Mouse (Mus musculus) left cerebral cortex, postnatal 4 days (tissue): Measurements from ENCODE around the gene Polr2l. TPM values are rescaled to one million over a fixed set of nuclear protein-coding genes. Genes with fewer than 3 reads are reported as not detected.

Experiments used
- DNase-seq: peaks from one replicate; pipeline ENCODE4 v3.0.0-alpha.2; 2022
- intact Hi-C: fragments of 180-260 bp; cut with DNase I; formaldehyde crosslinking; loops from one replicate; pipeline ENCODE4 v1.15.1; 2025
- total RNA-seq, 2 experiments: library from RNA; stranded (reverse); gene quantifications; 2 replicates each; pipeline ENCODE4 v1.2.3; 2021

Polr2l gene
- total RNA-seq, 2 experiments from 2014 or later = 38.5 to 40.1 TPM

DNA sequence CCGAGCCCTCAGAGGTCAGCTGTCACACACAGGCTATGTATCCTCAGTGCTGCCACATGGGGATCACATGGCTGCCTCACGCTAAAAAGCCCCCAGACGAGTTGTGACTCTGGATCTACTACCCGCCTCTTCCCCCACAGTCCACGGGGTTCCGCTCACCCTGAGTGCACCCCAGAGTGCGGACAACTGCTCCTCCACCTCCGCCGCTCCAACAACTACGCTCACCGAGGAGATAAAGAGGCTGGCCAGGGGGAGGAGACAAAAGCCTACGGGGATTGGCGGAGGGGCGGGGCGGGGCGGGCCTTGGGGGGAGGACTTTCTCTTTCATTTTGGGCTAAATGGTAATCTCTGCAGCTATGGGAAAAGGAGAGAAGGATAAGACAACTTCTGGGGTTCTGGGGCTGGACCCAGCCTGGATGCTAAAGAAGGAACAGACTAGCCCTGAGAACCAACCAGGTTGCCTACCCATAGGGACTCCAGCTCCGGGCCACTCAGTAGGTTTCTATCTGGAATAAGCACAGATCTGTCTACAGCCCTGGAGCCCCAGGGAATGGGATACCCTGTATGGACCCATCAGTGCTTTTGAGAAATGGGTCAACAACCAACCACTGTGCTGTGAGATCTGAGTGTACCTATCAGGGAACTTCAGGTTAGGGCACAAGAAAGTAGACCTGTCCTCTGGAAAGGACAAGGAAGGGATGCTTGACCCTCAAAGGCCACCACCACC, 39.6 kb downstream of the Polr2l start:
- intact Hi-C loops = no loop called here

DNA sequence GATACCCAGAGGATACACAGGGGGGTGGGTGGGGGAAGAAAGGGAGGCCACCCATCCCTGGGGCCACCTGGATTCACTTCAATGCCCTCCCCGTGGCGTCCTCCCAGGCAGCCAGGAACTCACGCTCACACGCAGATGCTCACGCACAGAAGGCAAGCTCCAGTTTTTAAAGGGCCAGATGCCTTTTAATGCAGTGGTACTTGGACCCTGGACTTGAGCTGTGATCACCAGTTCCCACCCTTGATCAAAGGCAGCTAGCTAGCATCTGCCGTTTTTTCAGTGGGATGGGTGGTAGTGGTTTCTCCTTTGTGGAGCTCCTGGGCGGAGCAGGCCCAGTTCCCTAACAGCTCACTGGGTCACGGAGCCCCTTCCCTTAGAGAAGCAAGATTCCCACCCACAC, 40.5 kb downstream of the Polr2l start:
- intact Hi-C loops = no loop called here

More for the DNA sequence above, 39.6 kb downstream of the Polr2l start:
- DNase-seq = peak; percentile 49

DNA sequence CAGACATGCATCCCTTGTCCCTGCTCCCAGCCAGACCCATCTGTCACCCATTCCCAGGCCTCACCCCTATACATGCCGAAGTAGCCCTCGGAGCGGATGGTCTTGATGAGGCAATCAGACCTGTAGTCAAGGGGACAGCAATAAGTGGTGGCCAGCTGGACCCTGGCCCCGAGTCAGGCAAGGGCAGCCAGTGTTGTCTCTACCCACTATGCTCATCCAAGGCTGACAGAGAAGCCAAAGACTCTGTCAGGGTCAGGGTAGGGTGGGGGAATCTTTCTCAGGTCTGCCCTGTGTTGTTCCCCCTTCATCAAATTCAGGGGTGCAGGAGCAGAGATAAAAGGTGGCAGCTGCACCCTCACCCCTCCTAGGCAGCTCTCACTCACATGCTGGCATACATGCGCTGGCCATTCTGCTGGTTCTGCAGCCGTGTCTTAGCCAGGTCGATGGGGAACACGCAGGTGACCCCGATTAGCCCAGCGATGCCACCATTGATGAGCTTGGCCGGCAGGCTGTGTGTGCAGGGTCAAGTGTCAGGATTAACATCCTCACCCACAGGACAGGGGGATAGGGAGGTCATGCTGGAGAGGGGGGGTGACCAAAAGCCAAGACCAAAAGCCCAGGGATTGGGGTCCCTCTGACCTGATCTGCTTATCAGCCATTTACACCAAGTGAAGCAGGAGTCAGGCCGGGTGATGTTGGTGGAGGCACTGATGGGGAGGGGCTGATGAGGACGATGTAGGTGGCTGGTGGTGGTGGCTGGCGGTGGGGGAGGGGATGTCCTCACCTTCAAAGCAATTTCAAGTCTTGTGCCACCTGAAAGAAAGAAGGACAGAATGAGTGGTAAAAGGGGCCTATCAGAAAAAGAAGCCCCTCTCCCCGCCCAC, 41.2 kb downstream of the Polr2l start:
- intact Hi-C loops = no loop called here
- DNase-seq = peak; percentile 51

More for the DNA sequence above, 40.5 kb downstream of the Polr2l start:
- DNase-seq = peak; percentile 44

DNA sequence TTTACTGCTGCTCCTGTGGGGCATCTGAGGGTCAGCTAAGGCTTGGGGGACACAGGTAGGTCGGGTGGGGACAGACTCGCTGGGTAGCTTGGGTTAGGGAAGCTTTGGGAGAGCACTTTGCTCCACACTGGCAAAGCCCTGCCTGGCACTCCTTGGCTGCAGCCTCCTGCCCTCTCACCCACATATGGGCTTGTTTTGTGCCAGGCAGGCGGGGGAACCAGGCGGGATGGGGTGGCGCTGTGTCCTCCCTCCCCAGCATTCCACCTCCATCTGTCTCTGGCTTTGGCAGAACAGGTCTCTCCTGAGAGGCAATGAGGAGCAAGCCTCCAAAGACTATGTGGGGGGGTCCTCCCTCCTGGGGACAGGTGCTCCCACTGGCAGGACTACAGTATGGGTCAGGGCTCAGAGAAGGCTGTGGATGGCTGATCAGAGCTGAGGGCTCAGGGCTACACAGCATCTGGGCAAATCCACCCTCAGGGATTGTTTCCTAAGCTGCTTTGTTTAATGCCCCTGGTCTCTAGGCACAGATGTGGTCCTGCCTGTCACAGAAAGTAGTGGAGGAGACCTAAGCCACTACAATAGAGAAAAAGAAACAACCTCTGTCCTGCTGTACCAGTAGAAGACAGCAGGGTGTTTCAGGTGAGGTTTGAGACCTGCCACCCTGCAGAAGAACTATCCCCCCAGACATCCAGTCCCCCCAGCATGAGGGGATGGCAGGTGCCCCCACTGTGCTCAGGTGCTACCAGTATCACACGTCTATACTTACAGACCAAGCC, 42.0 kb downstream of the Polr2l start:
- intact Hi-C loops = no loop called here
- DNase-seq = peak; percentile 84

DNA sequence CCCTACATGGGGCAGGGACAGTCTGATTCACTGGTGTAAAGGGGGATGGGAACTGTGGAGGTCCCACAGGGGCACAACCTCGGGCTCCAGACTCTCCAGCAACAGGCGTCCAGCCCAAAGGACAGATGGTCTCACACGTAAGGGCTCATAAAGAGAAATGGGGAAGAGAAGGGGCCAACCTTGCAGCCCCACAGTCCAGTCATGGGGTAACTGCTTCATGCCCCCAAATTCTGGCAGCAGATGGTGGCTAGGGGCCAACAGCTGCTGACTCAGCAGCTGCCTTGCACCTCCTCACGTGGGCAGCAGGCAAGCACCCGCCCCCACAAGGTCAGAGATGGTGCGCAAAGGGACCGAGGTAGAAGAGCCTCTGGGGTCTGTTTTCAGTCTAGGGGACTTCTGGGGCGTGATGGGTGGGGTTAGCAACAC, 42.7 kb downstream of the Polr2l start:
- peak; percentile 66 for DNase-seq
- intact Hi-C loops = no loop called here

DNA sequence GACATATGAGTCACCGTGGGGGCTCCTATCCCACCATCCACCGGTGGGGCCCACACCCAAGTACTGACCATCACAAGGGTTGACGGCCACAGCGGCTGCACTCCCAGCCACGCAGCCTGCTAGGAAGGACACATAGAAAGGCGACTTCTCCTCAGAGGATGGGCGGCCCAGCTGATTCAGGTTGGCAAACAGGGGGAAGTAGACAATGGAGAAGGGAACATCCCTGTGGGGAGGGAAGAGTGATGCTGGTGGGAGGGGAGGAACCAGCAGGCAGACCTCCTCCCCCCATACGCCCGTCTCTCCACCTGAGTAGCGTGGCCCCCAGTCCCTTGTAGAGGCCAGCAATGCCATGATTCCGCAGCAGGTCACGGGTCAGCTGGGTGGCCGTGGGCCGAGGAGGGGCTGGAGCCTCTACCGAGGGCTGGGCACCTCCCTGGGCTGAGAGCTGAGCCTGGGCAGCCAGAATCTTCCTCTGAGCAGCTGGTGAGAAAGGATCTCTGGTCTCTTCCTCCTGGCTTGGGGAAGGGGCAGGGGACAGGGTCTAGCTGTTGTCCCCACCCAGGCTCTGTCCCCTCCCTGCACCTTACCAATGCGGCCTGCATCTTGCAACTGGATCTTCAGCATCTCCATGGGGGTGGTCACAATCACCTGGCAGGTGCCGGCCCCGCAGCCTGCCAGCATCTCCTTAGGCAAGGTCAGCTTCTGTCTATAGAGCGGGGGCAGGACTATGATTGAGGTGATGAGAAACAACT, 43.3 kb downstream of the Polr2l start:
- intact Hi-C loops = no loop called here

DNA sequence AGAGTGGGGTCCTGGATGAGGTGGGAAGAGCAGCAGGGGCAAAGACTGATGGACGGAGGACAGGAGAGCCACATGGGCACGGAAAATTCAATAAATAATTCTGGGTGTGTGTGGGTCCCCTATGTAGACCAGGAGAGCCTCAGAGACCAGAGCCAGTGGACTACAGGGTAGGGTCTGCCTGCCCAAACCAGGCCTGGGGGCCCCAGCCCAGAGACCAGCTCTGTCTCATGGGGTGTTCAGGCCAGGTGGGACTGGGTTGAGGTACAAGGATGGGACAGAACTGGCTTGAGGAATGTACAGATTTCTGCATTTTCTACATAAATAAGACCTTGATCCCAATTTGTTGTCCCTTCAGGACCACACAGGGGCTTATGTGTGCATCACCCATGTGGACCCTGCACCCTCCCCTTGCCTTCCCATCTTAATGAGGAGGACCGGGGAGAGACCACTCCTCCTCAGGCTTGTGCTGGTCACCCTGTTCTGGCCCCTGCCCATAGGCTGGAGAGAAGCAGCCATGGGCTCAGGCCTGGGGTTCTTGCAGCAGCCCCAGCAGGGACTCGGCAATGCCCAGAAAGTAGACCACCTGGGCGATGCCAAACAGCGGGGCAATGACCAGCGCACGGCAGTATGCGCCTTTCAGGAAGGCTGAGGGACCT, 44.2 kb downstream of the Polr2l start:
- intact Hi-C loops = no loop called here
- DNase-seq = no peak

More for the DNA sequence above, 43.3 kb downstream of the Polr2l start:
- DNase-seq = no peak

DNA sequence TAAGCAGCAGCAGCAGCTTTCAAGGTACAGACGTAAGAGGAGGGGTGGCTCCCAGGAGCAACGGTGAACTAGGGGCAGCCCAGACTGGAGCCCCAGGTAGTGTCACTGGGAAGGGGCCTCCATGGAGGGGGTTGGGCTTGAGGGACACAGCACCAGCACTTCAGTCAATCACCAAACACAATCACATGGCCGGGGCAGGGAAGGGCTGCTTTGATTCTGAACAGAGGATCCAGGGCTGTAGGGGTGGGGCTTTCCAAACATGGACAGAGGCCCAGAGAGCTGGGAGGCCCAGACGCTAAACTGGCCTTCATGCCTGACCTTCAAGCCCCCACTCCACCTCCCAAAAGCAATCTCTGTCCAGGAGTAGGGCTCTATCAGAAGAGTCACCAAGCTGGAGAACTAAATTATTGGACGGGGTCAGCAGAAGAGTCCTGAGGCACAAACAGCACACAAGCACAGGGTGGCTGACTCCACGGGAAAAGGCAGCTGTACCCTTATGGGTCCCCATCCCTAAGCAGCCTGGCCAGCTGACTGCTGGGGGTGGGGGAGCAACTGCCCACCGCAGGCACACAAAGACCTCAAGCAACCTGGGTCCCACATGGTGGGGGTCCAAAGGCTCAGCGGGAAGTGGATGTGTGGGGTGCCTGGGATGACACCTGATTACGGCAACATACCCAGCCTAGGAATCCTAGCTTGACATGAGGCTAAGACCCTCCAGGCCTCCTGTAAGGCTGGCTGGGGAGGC, 44.9 kb downstream of the Polr2l start:
- DNase-seq = no peak

DNA sequence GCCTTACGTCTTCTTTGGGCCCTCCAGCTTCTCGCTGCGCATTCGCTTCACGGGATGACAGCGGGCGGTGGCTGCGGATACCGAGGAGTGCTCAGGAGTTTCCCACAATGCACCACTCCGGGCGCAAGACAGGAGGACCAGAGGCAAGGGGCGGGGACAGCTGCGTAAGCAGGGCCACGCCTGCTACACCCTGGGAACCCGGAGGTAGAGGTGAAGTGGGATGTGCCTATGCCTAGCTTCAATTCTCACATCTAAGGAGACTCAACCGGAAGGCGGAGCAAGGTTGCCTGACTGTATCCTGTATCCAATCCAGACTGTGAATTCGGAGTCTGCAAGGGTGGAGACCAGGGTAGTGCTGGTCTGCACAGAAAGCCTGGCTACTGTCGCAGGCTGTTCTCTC, 45.6 kb downstream of the Polr2l start, which contains the start of gene Cend1:
TSS of gene Cend1 (minus strand) at position 182 of the 400 bp plus-strand sequence.
- intact Hi-C loops = no loop called here
- peak; percentile 65 for DNase-seq

More for the DNA sequence above, 44.9 kb downstream of the Polr2l start:
- intact Hi-C loops = no loop called here

DNA sequence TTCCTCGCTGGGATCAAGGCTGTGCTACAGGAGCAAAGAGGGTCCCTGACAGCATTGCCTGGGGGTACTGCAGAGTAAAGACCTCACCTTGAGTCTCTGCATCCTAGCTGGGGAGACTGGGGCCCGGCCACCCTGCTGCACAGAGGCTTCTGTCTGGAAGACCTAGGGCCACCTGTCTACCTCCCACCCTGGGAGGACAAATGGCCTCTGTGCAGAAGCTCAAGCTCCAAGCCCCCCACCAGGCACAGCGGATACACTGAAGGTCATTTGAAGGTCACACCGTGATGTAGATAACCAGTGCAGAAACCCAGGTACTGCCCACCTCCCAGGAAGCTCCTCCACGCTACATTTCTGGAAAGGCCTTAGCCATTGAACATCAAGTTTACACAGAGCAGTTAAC, 46.2 kb downstream of the Polr2l start:
- intact Hi-C loops = no loop called here
- DNase-seq = no peak

DNA sequence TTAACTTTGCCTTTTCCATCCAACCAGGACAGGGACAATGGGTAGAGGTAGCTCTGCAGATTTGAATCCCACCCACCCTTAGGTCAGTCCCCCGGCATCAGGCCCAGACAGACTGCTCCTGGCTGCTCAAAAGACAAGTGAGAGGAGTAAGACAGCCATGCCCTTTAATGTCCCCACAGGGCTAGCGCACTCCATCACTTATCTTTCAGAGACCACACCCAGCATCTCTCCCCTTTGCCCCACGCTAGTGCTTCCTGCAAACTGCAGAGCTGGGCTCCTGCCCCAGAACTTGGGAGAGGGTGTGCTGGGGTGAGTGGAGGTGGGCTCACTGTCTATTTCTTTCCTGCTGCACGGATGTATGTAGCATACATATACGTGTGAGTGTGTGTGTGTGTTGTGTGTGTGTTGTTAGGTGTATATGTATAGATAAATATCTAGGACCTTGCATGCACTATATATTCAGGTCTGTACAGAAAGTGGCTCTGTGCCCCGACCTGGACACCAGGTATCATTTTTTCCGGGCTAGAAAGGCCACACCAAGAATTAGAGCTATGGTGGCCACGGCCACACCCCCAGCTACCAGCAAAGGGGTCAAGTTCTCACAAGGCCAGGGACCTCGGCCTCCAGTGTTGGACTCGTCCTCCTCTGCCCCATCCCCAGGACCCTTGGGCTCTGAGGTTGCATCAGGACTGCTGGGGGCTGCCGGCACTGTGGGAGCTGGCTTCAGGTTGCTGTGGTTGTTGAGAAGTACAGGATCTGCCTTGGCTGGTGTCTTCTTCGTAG, 47.8 kb downstream of the Polr2l start:
- intact Hi-C loops = no loop called here
- DNase-seq = no peak

DNA sequence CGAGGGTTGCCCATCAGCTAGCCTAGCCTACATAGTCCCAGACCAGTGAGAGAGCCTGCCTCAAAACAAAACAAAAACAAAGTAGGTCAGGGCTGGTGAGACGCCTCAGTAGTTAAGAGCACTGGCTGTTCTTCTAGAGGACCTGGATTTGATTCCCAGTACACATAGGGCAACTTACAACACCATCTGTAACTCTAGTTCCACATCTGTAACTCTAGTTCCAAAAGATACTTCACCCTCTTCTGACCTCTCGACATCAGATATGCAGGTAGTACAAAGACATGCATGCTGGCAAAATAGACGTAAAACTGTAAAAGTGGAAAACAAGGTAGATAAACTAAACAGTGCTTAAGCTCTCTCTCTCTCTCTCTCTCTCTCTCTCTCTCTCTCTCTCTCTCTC, 51.1 kb downstream of the Polr2l start:
- intact Hi-C loops = no loop called here
- DNase-seq = no peak

Other genes with a start within 250 kb of the Polr2l start
- 10 to 100 TPM; 81.2 to 89.1 TPM for gene Phrf1, start 246.3 kb downstream of the Polr2l start, total RNA-seq
- gene Irf7, start 208.7 kb downstream of the Polr2l start, total RNA-seq = 1 to 10 TPM in 1 of 2 experiments, under 1 TPM in 1; 0.28 to 1.1 TPM
- gene Cdhr5, start 198.3 kb downstream of the Polr2l start, total RNA-seq = not detected
- under 1 TPM; 0.62 to 0.86 TPM for gene Sct, start 196.0 kb downstream of the Polr2l start, total RNA-seq
- gene Drd4, start 183.1 kb downstream of the Polr2l start, total RNA-seq = under 1 TPM; 0.48 to 0.54 TPM
- 100 to 1,000 TPM; 246 to 267 TPM for gene Deaf1, start 147.4 kb downstream of the Polr2l start, total RNA-seq
- gene Tmem80, start 147.4 kb downstream of the Polr2l start, total RNA-seq = 10 to 100 TPM; 21.1 to 21.9 TPM
- gene Eps8l2, start 136.3 kb downstream of the Polr2l start, total RNA-seq = under 1 TPM; 0.86 to 0.97 TPM
- gene Taldo1, start 82.9 kb downstream of the Polr2l start, total RNA-seq = 100 to 1,000 TPM; 146 to 152 TPM
- gene Gatd1, start 61.0 kb downstream of the Polr2l start, total RNA-seq = 10 to 100 TPM; 43.1 to 44.6 TPM
- 100 to 1,000 TPM; 111 to 122 TPM for gene Cend1, start 45.6 kb downstream of the Polr2l start, total RNA-seq
- 100 to 1,000 TPM; 196 to 217 TPM for gene Slc25a22, start 37.2 kb downstream of the Polr2l start, total RNA-seq
- 1 to 10 TPM; 5.5 to 6.6 TPM for gene Pidd1, start 31.1 kb downstream of the Polr2l start, total RNA-seq
- gene Rplp2, start 27.8 kb downstream of the Polr2l start, total RNA-seq = 100 to 1,000 TPM; 894 to 998 TPM
- gene Pnpla2, start 19.9 kb downstream of the Polr2l start, total RNA-seq = 10 to 100 TPM; 13.9 to 16.0 TPM
- gene Cracr2b, start 14.0 kb downstream of the Polr2l start, total RNA-seq = 1 to 10 TPM; 4.4 to 4.9 TPM
- gene Cd151, start 7.7 kb downstream of the Polr2l start, total RNA-seq = 10 to 100 TPM; 46.7 to 50.6 TPM
- gene Tspan4, start 108 bp upstream of the Polr2l start, total RNA-seq = 10 to 100 TPM; 33.5 to 35.9 TPM
- gene Chid1, start 64.7 kb upstream of the Polr2l start, total RNA-seq = 10 to 100 TPM; 48.7 to 55.4 TPM
- gene Ap2a2, start 87.0 kb upstream of the Polr2l start, total RNA-seq = 100 to 1,000 TPM; 216 to 228 TPM
- gene Muc6, start 180.2 kb upstream of the Polr2l start, total RNA-seq = not detected
- gene Muc2, start 215.2 kb upstream of the Polr2l start, total RNA-seq = 1 to 10 TPM in 1 of 2 experiments, under 1 TPM in 1; 0.68 to 1.4 TPM